Mouse (Mus musculus) heart, embryonic 10.5 days (tissue): ENCODE results near the gene Aox3. TPM values are rescaled to one million over a fixed set of nuclear protein-coding genes. Genes with fewer than 3 reads are reported as not detected.

ENCODE experiments used
- DNase-seq: peaks from one replicate; pipeline ENCODE4 v3.0.0-alpha.2; 2017; ENCODE audit warnings: low spot score
- H3K27ac ChIP-seq: fragments of 300-500 bp; sonication (generic); 2 replicates; pipeline ENCODE4 v1.5.1; 2016; ENCODE audit warnings: mild to moderate bottlenecking
- H3K27me3 ChIP-seq: fragments of 300-500 bp; sonication (generic); 2 replicates; pipeline ENCODE4 v1.6.1; 2016; ENCODE audit warnings: mild to moderate bottlenecking; ENCODE audit not compliant: poor library complexity, insufficient read depth, severe bottlenecking
- H3K36me3 ChIP-seq: fragments of 300-500 bp; sonication (generic); 2 replicates; pipeline ENCODE4 v1.6.1; 2016; ENCODE audit warnings: mild to moderate bottlenecking, moderate library complexity
- H3K4me1 ChIP-seq: fragments of 300-500 bp; sonication (generic); 2 replicates; pipeline ENCODE4 v1.6.1; 2016; ENCODE audit warnings: mild to moderate bottlenecking
- H3K4me3 ChIP-seq: fragments of 300-500 bp; sonication (generic); 2 replicates; pipeline ENCODE4 v1.5.1; 2016; ENCODE audit warnings: mild to moderate bottlenecking, moderate library complexity
- H3K9me3 ChIP-seq: fragments of 300-500 bp; sonication (generic); 2 replicates; pipeline ENCODE4 v1.6.1; 2016; ENCODE audit warnings: mild to moderate bottlenecking, moderate library complexity
- WGBS: fragments of 180-500 bp; shearing (Covaris S2); methylation state at CpG from one replicate; pipeline ENCODE4 v1.1.7; 2016; 5-methylcytosine and 5-hydroxymethylcytosine counted together
- polyA plus RNA-seq: library from polyadenylated mRNA; unstranded; fragments of >200 nt; fragmentation: Nextera tagmentation; extraction: Ambion mirVana; gene quantifications from 2 replicates; pipeline ENCODE4 v1.2.1, GENCODE M21; 2016

Gene Aox3
- polyA plus RNA-seq, 1 experiment from 2014 or later: not detected

DNA sequence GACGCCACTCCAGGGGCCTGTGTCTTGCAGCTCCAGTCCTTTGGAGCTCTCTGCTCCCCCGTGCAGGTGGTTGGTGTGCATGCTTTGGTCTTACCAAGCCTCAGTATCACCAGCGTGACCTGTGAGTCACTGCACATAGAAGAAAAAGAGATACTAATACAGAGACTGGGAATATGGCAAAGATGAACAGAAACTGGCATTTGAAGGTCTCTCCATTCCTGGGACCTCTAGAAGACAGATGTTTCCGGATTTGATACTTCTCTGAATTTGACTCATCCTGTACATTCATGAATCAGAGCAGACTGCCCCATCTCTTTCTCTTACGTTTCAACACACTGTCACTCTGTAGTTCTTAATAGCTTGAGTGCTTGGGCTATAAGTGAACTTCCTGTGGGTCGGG is 57.0 kb downstream of the Aox3 start:
- H3K27me3 ChIP-seq: peaks cover 7% of the 10 kb centered on the region; the same call in 1 of the 2 replicates
- no peaks in the 10 kb centered on the region for H3K36me3 ChIP-seq
- no peaks in the 10 kb centered on the region for H3K9me3 ChIP-seq
- H3K27ac ChIP-seq: no peak overlapping the region
- no peaks in the 10 kb centered on the region for H3K4me1 ChIP-seq
- no peak overlapping the region for H3K4me3 ChIP-seq
- WGBS: 72% methylated on average over 6 of the region's 6 CpGs
- DNase-seq: no peak

DNA sequence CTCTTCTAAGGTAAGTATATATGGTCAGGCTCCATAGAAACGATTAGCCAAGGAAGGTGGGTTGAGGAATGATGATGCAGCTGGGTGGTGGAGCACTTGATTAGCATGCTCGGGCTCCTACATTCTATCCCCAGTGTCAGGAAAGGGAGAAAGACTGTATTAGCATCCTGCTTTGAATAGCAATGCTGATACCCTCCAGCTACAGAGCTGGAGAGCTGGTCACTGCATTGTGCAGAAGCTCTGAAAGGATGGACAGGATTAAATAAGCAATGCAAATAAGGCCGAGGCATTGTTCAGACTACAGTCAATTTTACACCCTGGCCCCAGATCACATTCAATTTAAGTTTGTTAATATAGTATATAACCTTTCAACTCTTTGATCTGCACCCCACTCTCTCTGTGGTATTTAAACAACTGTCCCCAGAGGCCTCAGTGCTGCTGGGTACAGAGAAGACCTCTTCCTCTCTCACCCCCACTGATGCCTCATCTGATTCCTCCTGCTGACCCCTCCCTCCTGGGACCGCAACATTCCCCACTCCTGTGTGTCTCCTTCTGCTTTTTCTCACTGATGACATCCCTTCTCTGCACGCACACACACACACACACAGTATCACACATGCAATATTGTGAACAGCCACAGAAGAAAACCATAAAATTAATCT is 75.7 kb downstream of the Aox3 start:
- WGBS: 60% methylated on average over 5 of the region's 5 CpGs
- DNase-seq: no peak
- H3K4me3 ChIP-seq: no peak overlapping the region
- H3K27ac ChIP-seq: no peak overlapping the region
- no peaks in the 10 kb centered on the region for H3K36me3 ChIP-seq
- no peaks in the 10 kb centered on the region for H3K27me3 ChIP-seq
- H3K4me1 ChIP-seq: no peaks in the 10 kb centered on the region
- no peaks in the 10 kb centered on the region for H3K9me3 ChIP-seq

DNA sequence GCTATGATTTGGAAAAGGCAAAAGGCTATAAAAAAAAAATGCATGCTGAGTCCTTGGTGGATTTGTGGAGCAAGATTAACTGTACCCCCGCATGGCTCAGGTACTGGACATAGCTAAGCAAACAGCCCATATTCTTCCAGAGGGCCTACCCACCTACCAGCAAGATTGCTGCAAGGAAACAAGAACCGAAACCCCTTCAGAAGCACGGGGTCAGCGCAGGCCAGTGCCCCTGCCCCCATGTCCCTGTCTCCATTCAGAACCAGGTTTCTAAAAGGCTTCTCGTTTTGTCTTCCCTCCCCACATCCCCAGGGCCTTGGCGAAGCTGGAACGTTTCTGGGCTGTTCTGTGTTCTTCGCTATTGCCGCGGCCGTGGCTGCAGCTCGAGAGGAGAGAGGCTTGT is 81.4 kb downstream of the Aox3 start:
- no peak overlapping the region for H3K27ac ChIP-seq
- no peaks in the 10 kb centered on the region for H3K36me3 ChIP-seq
- 0 out of 2 replicates have a peak, but pooled peaks cover 4% of the 10 kb centered on the region for H3K4me1 ChIP-seq
- peaks cover 16% of the 10 kb centered on the region; the same call in 1 of the 2 replicates for H3K27me3 ChIP-seq
- WGBS: 85% methylated on average over 12 of the region's 12 CpGs
- DNase-seq: no peak
- H3K4me3 ChIP-seq: no peak overlapping the region
- no peaks in the 10 kb centered on the region for H3K9me3 ChIP-seq

DNA sequence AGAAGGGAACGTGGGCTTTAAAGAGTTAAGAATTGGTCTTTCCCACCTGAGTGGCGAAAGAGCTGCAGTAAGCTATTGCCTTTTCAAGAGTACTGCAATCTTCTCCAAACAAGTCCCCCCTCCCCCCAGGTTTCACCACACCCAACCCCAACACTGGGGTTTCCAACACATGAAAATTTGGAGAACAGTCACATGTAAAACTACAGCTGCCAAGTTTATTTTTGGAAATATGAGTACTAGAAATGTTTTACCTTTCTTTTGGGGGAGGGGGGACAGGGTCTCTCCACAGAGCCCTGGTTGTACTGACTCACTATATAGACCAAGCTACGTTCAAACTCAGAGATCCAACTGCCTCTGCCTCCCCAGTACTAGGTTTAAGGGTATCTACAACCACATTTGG is 82.1 kb downstream of the Aox3 start:
- 76% methylated on average over 3 of the region's 3 CpGs for WGBS

DNA sequence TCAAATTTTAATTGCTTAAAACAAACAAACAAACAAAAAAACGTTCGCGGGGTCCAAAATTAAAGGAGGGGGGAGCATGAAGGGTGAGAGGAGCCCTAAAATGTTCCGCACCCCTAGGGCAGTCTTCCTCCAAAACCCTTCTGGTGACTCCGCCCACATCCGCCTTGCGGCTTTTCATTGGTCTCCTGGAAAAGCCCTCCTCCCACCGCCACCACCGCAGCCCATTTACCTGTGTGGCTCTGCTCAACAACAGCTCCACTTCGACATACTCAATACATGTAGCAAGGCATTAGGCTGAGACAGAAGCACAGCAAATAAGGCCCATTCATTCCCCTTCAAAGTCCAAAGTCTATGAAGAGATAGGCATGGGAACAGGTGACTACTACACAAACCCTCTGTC is 82.6 kb downstream of the Aox3 start:
- Histone ChIP-seq H3K4me3 (0 out of 2 replicates have a peak overlapping the region, but pooled peaks have one; percentile 18), H3K4me1 (0 out of 2 replicates have a peak, but pooled peaks cover 4% of the 10 kb centered on the region), H3K36me3 (no peaks in the 10 kb centered on the region), H3K27ac (no peak overlapping the region), H3K27me3 (peaks cover 16% of the 10 kb centered on the region; the same call in 1 of the 2 replicates), H3K9me3 (no peaks in the 10 kb centered on the region)
- WGBS: 10% methylated on average over 10 of the region's 10 CpGs
- DNase-seq: no peak

More for the DNA sequence above, 82.1 kb downstream of the Aox3 start:
- Histone ChIP-seq H3K36me3 (no peaks in the 10 kb centered on the region), H3K9me3 (no peaks in the 10 kb centered on the region), H3K4me3 (no peak overlapping the region), H3K27me3 (peaks cover 16% of the 10 kb centered on the region; the same call in 1 of the 2 replicates), H3K4me1 (0 out of 2 replicates have a peak, but pooled peaks cover 4% of the 10 kb centered on the region), H3K27ac (no peak overlapping the region)
- no peak for DNase-seq

DNA sequence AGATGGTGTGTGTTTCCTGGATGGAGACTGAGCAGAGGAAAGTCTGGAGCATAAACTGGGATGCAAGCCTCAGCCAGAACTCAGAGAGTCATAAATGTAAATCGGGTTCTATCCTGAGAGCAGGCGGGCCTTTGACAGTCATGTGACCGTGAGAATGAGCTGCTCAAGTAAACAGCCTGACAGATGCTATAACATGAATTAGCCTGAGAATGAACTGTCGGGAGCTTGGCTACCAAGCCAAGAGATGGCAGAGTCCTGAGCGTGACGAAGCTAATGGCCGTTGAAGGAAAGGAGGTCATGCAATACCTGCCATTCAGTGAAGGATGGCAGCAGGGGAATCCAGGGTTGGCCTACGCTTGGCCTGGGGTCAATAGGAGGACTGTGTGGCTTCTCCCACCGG is 84.1 kb downstream of the Aox3 start:
- Histone ChIP-seq H3K4me3 (no peak overlapping the region), H3K27me3 (peaks cover 16% of the 10 kb centered on the region; the same call in 1 of the 2 replicates), H3K4me1 (0 out of 2 replicates have a peak, but pooled peaks cover 4% of the 10 kb centered on the region), H3K9me3 (no peaks in the 10 kb centered on the region), H3K36me3 (no peaks in the 10 kb centered on the region), H3K27ac (no peak overlapping the region)
- 81% methylated on average over 9 of the region's 9 CpGs for WGBS
- no peak for DNase-seq

DNA sequence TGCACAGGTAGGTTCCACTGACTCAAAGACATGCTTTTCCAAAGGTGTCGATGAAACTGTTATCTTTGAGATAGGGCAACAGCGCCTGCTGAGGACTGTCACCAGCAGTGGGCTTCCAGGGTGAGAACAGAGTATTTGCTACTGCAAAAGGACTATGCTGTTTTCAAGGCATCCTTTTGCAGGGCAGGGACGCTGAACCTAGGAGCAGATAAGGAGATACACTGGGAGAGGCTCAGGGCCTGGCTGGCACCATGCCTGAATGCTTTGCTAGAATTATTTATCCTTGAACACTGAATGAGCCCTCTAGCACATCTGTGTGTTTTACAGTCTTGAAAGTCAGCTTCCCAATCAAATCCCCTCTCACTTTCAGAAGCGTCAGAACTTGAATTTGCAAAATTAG is 85.5 kb downstream of the Aox3 start:
- no peak for DNase-seq
- H3K36me3 ChIP-seq: no peaks in the 10 kb centered on the region
- no peak overlapping the region for H3K4me3 ChIP-seq
- WGBS: 29% methylated on average over 4 of the region's 4 CpGs
- peaks cover 16% of the 10 kb centered on the region; the same call in 1 of the 2 replicates for H3K27me3 ChIP-seq
- H3K4me1 ChIP-seq: 0 out of 2 replicates have a peak, but pooled peaks cover 4% of the 10 kb centered on the region
- H3K27ac ChIP-seq: no peak overlapping the region
- H3K9me3 ChIP-seq: no peaks in the 10 kb centered on the region

DNA sequence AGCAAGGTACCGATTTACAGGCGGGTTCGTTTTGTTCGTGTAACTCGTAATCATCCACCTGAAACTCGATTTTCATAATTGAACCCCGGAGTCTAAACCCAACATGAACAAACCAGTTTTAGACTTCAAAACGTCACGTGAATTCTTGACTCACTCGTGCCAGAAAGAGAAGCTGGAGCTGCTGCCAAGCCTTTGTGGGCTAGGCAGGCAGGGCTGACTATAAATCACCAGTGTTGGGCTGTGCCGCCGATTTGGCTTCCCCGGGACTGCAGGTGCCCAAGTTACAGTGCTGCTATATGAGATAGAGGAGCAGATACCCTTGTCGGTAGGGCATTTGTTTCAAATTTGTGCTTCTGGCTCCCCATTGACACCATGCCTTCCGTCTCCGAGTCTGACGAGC is 97.3 kb downstream of the Aox3 start, which contains the start of gene Aox4:
Gene Aox4, plus strand, starts transcription at position 195 of the 400 bp plus-strand sequence.
- Histone ChIP-seq H3K27ac (no peak within 1 kb of the TSS), H3K36me3 (no peaks in the 10 kb centered on the region), H3K4me3 (no peak within 1 kb of the TSS), H3K9me3 (no peaks in the 10 kb centered on the region), H3K27me3 (peaks cover 14% of the 10 kb centered on the region; the same call in 1 of the 2 replicates), H3K4me1 (peaks cover 12% of the 10 kb centered on the region; the same call in 1 of the 2 replicates)
- WGBS: 80% methylated on average over 17 of the region's 17 CpGs
- no peak for DNase-seq

DNA sequence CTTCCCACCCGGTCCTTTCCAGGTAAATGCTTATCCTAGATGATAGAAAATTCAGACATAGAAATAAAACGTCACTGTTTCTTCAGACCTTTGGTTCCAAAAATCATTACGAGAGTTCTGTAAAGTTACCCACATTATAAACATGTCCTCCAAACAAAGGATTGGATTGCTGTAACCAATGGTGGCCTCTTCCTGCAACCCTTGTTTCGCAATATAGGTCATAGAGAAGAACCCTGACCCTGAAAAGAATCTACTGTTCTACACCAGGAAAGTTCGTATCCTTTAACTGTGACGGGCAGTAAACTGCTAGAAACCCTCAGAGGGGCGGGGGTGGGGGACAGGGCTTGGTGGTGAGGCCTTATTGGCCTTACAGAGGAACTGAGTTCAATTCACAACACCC is 99.9 kb downstream of the Aox3 start:
- H3K36me3 ChIP-seq: no peaks in the 10 kb centered on the region
- no peak for DNase-seq
- H3K4me3 ChIP-seq: no peak overlapping the region
- peaks cover 14% of the 10 kb centered on the region; the same call in 1 of the 2 replicates for H3K27me3 ChIP-seq
- H3K9me3 ChIP-seq: no peaks in the 10 kb centered on the region
- WGBS: 83% methylated on average over 7 of the region's 7 CpGs
- H3K4me1 ChIP-seq: peaks cover 15% of the 10 kb centered on the region; the same call in 1 of the 2 replicates
- no peak overlapping the region for H3K27ac ChIP-seq

DNA sequence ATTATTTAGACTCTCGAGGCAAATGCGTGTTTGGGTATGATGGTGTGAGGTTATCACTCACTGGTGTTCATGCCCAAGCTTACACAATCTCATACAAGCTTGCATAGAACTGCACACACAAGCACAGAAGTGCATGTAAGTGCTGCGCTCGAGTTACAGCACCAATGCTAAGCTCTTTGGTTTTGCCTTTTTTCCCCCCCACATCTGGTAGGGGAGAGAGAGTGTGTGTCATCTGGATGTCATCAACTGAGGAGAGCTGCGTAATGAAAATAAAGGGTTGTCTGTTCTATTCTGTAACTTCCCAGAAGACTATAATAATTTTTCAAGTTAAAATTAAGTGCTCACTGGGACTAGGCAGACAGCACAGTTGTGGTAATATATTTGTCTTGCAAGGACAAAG is 100.9 kb downstream of the Aox3 start:
- H3K27ac ChIP-seq: no peak overlapping the region
- H3K36me3 ChIP-seq: no peaks in the 10 kb centered on the region
- peaks cover 15% of the 10 kb centered on the region; the same call in 1 of the 2 replicates for H3K4me1 ChIP-seq
- no peaks in the 10 kb centered on the region for H3K9me3 ChIP-seq
- H3K4me3 ChIP-seq: no peak overlapping the region
- 78% methylated on average over 5 of the region's 5 CpGs for WGBS
- DNase-seq: no peak
- H3K27me3 ChIP-seq: peaks cover 9% of the 10 kb centered on the region; the same call in 1 of the 2 replicates

DNA sequence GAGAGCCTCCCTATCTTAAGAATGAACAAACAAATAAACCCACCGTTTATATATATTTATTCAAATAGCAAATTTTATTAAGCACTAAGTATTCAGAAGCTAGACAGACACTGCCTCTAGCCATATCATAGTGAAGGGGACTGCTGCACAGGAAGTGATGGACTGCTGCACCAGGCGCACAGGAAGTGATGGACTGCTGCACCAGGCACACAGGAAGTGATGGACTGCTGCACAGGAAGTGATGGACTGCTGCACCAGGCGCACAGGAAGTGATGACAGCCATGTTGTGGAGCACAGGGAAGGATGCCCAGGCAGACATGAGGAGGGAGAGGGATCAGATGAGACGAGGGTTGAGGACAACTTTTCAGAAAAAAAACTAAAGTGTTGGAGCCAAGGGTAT is 102.4 kb downstream of the Aox3 start:
- 85% methylated on average over 4 of the region's 4 CpGs for WGBS
- H3K9me3 ChIP-seq: no peaks in the 10 kb centered on the region

DNA sequence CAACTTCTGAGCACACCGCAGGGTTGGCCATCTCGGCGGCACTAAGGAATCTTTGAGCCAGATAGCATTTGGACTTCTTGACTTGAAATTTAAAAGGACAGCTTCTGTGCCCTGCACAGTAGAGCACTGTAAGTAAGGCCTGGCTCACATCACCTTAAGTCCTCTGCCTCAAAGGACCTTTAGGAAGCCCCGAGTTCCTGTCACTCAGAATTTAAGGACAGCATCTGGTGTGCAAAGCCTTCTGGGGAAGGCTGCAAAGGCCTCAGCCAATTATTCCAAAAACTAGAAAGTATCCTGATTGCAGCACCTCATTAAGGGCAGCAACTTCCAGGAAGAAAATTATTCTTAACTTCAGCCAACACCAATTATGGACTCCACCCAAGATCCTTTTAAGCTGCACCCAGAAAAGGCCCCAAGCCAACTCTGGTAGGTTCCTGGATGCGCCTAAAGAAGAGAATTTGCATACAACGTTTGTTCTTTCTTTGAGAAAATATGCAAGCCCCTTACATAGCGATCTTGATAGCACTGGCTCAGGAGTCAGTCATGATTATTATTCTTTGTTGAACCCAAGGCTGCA is 103.1 kb downstream of the Aox3 start:
- Histone ChIP-seq H3K4me1 (peaks cover 20% of the 10 kb centered on the region; the same call in 1 of the 2 replicates), H3K4me3 (no peak overlapping the region), H3K27ac (no peak overlapping the region), H3K27me3 (0 out of 2 replicates have a peak, but pooled peaks cover 5% of the 10 kb centered on the region), H3K9me3 (no peaks in the 10 kb centered on the region), H3K36me3 (no peaks in the 10 kb centered on the region)
- WGBS: 87% methylated on average over 7 of the region's 7 CpGs
- no peak for DNase-seq

More for the DNA sequence above, 102.4 kb downstream of the Aox3 start:
- Histone ChIP-seq H3K4me3 (no peak overlapping the region), H3K36me3 (no peaks in the 10 kb centered on the region), H3K27me3 (0 out of 2 replicates have a peak, but pooled peaks cover 5% of the 10 kb centered on the region), H3K27ac (no peak overlapping the region), H3K4me1 (peaks cover 15% of the 10 kb centered on the region; the same call in 1 of the 2 replicates)
- DNase-seq: no peak

DNA sequence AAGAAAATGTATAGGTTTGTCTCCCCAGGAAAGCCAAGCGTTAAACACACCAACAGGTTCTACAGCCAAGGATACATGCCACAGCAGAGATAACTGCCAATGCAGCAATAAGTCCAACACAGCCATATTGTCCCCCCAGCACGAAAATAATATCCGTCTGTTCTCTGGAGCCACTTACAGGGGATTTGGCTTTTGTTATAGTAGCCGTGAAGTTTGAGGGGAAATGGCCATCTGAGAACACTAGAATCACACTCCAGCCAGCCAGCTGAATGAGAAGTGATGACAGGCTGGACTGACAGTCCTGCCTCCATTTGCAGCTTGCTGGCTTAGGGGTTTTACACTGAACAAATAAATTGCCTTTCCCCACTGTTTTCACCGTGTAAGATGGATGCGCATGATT is 108.1 kb downstream of the Aox3 start:
- Histone ChIP-seq H3K4me3 (no peak overlapping the region), H3K27ac (no peak overlapping the region), H3K36me3 (no peaks in the 10 kb centered on the region), H3K9me3 (no peaks in the 10 kb centered on the region), H3K27me3 (no peaks in the 10 kb centered on the region), H3K4me1 (peaks cover 17% of the 10 kb centered on the region)
- no peak for DNase-seq
- 46% methylated on average over 6 of the region's 6 CpGs for WGBS
